Mouse (Mus musculus) urinary bladder, postnatal 25 days (tissue): Measurements from ENCODE around the gene Map3k13.
"Not testable (repeated sequence)": the region's sequence is repeated elsewhere in the genome, so short reads cannot be mapped to it uniquely, and the experiment has no call there.

ENCODE experiments used
- DNase-seq: peaks from one replicate; pipeline ENCODE4 v3.0.0; 2022; ENCODE audit warnings: low spot score

Gene Map3k13

GRCm38 (mm10) chr16:21793875-21794696 lies at the start of gene Map3k13:
Gene Map3k13 (plus strand): TSS chr16:21794346.
- DNase-seq = peak; percentile 93

- DNase-seq = no peak
Measured at GRCm38 (mm10) chr16:21758447-21758846, 35.7 kb upstream of the Map3k13 start.

GRCm38 (mm10) chr16:21768255-21768654 lies 25.9 kb upstream of the Map3k13 start:
- no peak for DNase-seq

DNA sequence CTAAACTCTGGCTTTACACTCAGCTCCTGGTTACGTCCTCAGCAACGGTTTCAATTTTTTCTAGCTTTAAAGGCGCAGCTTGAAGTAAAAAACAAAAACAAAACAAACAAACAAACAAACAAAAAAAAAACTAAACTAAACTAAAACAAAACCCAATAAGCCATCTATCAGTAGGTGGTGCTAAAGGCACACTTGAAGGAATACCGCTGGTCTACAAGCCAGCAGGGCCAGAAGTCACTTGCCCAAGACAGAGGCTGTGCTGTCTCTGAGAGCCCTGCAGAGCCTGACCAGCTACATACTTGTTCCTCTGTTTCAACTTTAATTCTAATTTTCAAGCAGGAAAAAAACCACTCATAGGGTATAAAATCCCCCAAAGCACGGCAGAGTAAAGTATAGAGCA lies 24.5 kb upstream of the Map3k13 start:
- DNase-seq = no peak

DNA sequence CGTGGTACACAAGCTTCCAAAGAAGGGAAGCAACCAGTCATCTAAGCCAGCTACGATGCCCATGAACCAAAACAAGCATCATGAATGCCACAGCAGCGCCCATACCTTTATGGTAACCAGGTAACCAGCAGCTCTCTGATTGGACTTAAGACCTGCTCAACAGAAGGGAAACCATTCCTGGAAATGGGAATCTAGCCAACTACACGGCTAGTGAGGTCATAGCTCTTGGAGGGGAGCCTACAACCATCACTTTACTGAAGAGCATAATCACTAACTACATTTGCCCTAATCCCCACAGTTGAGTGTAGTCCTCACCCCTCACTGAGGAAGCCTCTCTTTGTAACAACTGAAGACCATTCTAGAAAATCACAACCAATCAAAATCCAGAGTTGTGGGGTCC lies 19.4 kb upstream of the Map3k13 start:
- no peak for DNase-seq

DNA sequence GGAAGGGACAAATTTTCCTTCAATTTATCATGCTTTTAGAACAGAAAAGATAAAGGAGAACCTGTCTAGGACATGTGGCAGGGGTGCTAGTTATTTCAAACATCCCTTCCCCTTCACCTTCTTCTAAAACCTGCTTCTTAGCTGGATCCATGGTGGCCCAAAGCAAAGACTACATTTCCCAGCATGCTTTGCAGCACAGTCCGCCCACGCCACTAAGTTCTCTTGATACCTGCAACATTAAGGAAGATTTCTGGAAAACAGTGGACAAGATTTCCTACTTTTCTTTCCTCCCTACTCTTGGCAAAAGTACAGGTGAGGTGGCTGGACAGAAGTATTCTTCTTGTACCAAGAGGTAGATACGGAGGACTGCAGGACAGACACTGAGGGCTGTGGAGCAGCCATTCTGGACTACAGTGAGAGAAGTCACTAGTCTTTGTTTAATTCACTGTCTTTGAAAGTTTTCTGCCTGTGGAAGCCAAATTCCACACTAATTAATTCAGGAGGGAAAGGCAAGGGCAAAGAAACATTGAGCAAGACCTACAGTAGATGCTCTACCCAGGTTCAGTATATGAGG lies 15.8 kb upstream of the Map3k13 start:
- no peak for DNase-seq

- no peak for DNase-seq
Measured at GRCm38 (mm10) chr16:21779149-21779548, 15.0 kb upstream of the Map3k13 start.

DNA sequence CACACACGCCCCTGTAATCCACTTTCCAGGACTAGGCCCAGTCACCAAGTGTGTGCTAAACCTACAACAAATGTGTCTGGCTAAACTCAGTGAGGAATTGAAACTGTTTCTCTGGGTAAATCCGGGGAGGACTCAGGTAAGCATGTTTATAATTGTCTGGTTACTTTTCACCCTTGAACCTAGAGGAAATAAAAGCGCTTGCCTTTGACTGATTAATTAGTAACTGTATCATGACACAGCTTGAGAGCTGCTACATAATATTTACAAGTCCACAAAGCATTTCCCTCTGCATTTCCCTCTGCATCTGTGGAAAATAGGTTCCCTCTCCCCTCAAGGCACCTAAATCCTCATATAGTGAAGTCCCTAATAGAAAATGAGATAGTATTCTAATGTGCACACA lies 12.9 kb upstream of the Map3k13 start:
- no peak for DNase-seq

- DNase-seq = no peak
Measured at GRCm38 (mm10) chr16:21781895-21782294, 12.3 kb upstream of the Map3k13 start.

DNA sequence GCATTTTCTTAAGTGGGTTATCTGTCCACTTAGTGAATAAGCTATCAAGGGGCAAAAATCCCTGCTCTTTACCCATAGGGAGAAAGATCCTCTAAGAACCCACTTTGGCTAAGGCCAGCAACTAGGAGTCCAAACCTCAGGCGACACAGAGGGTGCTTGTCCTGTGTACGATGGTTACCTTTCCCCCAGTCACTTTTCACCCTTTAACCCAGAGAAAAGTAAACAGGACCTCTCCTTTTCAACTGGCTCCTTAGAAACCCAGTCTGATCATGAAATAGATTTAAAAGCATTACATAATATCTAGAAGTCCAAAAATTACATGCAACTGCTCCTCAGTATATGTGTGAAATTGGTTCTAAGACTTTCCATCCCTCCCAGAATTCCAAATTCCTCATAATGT lies 11.3 kb upstream of the Map3k13 start:
- no peak for DNase-seq

DNA sequence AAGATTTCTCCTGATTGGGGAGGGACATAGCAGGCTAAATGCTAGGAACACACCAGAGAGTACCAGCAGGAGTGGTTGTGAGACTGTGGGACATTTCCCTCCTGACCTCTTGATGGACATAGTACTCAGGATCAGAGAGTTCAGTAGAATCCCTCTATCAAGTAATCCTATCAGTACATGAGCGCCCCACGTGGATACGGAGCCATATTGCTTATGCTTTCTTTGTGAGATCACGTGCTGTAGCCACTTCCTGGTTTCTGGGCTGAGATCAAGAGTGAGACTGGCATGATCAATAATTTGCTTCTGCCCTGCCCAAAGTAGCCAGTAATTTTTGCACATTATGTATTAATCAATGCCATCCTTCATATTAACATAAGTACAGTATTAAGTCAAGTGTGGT lies 9.1 kb upstream of the Map3k13 start:
- DNase-seq = no peak

- no peak for DNase-seq
Measured at GRCm38 (mm10) chr16:21786317-21786716, 7.8 kb upstream of the Map3k13 start.

DNA sequence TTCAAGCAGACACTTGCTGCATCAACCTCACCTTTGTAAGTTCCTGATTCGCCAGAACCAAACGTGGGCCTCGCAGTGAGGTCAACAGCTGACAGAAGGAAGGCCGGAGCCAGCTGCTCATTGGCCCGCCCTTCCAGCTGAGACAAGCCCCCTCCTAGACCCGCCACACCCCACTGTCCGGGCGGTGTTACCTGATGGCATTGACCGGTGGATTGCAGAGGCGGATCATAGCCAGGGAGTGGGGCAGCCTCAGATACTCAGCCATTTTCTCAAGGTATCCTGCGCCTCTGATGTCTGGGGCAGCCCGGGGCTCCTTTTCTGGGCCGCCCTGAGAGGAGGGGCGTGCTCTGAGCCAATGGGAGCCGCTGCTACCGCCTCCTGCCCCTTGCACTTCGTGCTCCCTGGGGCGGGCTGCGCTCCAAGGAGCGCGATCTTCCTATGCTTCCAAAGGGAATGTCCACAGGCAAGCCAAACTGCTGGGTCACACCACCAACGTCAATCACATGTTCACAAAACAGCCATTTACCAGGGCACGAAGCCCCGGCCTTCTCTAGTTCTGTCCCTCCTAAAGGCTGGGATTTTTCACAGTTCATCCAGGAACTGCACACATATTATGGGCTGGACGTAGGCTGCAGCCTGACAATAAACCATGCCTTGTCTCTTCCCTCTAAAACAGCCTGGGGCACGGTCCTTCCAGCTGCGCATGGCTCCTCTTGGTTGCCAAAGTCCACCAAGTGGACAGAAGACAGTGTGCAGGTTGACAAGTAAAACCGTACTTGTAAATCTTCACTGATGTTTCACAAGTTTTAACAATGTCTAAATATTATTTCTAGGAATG lies 6.4 kb upstream of the Map3k13 start, which contains the start of gene Ehhadh:
TSS of gene Ehhadh (minus strand) at position 292 of the 838 bp plus-strand sequence.
- DNase-seq = peak; percentile 52

DNA sequence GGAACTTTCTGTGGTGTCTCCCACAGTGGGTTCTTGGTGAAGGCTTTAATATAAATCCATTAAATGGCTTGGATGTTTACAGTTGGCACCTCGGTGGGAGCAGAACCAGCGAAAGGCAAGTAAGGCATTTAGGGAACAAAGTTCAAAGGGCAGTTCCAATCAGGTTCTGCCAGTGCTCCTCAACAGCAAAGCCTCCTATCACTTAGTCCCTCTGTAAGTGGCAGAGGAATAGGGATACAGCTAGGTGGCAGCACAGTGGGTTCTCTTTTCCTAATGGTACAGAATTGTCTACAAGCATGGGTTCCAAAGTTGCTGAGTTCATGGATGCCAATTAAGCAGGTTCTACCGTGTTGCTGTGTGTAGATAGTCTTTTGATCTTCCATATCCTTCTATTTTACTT lies 5.6 kb upstream of the Map3k13 start:
- DNase-seq = no peak

DNA sequence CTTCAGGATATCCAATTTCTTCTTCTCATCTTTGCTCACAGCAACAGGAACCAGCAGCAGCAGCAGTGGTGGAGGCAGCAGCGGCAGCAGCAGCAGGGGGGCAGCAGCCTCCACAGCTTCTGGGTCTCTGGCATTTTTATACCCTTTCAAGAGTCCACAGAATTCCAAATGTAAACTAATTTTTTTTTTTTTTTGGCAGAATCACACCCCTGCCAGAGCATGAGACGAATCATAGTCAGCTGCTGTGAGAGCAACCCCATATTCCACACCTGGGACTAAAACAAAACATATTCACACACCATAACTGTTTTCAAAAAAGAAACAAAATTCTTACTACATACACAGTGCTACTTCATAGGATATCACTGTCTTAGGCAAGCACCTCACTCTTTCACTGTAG lies 5.0 kb upstream of the Map3k13 start:
- no peak for DNase-seq

DNA sequence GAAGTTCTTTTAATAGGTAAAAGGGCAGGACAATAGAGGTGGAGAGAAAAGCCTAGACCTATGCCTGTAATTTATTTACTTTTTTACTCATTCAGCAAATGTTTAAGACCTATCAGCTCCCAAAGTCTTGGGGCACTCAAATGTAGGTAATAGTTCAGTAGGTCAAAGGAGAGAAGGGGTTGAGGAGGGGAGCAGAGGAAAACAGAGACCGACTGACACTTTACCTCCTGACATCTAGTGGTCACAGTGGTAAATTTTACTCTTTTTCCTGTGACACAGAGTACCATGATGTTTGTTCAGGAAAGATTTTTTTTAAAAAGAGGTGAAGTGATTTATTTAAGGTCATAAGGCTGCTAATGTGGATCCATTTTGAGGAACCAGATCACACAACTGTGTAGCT lies 3.7 kb upstream of the Map3k13 start:
- no peak for DNase-seq

DNA sequence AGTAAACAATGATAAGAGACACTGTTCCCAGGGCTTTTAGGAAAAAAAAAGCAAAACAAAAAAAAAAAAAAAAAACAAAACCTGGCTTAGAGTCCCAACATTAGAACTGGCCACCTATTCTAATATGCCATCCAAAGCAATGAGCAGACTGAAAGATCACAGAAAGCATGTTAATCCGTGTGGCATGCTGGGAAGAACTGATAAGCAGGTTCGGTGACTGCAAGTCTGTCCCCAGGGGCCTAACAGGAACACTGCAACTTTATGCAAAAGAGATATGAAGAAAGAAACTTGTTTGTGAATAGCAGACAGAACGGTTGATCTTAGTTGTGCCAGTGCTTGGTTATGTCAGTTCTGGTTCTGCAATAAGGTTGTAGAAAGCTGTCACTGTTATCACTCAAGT lies 2.4 kb upstream of the Map3k13 start:
- no peak for DNase-seq

- DNase-seq = not testable (repeated sequence)
Measured at GRCm38 (mm10) chr16:21793080-21793810, 901 bp upstream of the Map3k13 start.

DNA sequence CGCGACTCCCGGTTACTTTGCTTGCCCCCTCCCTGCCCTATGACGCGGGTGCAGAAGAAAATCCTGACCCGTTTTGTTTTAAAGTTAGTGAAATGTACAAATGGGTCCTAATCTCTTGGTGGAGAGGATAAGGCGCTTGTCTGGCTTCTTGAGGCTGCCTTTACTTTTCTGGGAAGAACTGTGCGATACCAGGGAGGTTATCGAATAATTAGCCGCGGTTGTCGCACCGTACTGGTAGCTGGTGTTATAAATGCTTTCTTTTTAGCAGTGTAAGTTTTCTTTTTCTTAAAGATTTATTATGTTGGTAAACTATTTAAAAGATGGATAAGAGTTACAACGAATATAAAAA lies 525 bp downstream of the Map3k13 start:
- DNase-seq = no peak

- DNase-seq = no peak
Measured at GRCm38 (mm10) chr16:21795071-21795470, 925 bp downstream of the Map3k13 start.

GRCm38 (mm10) chr16:21804258-21804657 lies 10.1 kb downstream of the Map3k13 start:
- no peak for DNase-seq

DNA sequence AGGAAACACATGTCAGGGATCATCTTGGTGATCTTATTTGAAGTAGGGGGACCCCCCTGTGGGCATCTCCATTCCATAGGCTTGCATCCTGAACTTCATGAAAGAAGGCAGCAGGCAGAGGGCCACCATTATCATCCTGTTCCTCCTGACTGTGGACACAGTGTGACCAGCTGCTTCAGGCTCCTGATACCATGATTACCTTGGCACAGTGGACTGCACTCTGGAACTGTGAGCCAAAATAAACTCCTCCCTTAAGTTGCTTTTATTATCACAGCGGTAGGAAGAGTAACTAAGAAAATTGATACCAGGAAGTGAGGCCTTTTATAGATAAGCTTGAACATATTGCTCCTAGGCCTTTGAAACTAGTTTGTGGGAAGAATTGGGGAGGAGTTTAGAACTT lies 12.7 kb downstream of the Map3k13 start:
- no peak for DNase-seq
